ENCODE assay signal across 22 mouse cellular contexts in genomic region chr10:75341936-75342335, GRCm38 (mm10). TPM values are rescaled to one million over a fixed set of nuclear protein-coding genes. Genes with fewer than 3 reads are reported as not detected.
DNase-seq lines count a peak whose midpoint lies in the region; ATAC-seq and TF ChIP-seq lines count a peak whose summit lies in the region.
"Had no signal": no experiment of that assay in that cellular context is flagged by ENCODE, and none has a peak within 500 bp of the region (broad histone marks: within the 10 kb centered on the region; RNA-seq: fewer than 3 reads in every experiment).

No protein-coding gene starts in this region.

- no peak overlapping the region for H3K4me3 ChIP-seq in embryonic facial prominence, embryonic 11.5 days (ENCODE audit: low read depth, low read length)
- H3K4me3 ChIP-seq in layer of hippocampus, adult 2 months: no peak overlapping the region
- H3K4me3 ChIP-seq: erythroblast, embryonic 14.5 days; forebrain, embryonic 15.5 days; heart, embryonic 15.5 days had no signal

- no peak for ATAC-seq in embryonic facial prominence, embryonic 11.5 days (replicated peaks; ENCODE audit: insufficient number of reproducible peaks, low FRiP score, low TSS enrichment, low read depth)
- ATAC-seq: forebrain, embryonic 15.5 days; inflammation-experienced regulatory T-cells, adult 6 months had no signal

- no peak overlapping the region for H3K27ac ChIP-seq in embryonic facial prominence, embryonic 11.5 days (replicated peaks; ENCODE audit: low read depth, low read length)
- no peak overlapping the region for H3K27ac ChIP-seq in layer of hippocampus, adult 2 months
- H3K27ac ChIP-seq: forebrain, embryonic 15.5 days; heart, embryonic 15.5 days; macrophage had no signal

- no peak overlapping the region for H3K4me2 ChIP-seq in embryonic facial prominence, embryonic 11.5 days (ENCODE audit: low read depth, low read length)
- H3K4me2 ChIP-seq: forebrain, embryonic 15.5 days; heart, embryonic 15.5 days; liver, embryonic 11.5 days; midbrain, embryonic 11.5 days had no signal

- H3K9me3 ChIP-seq in embryonic facial prominence, embryonic 11.5 days (replicated peaks; ENCODE audit: control insufficient read depth, low read length): no peaks in the 10 kb centered on the region
- H3K9me3 ChIP-seq: forebrain, embryonic 15.5 days; heart, embryonic 15.5 days had no signal

- no peaks in the 10 kb centered on the region for H3K36me3 ChIP-seq in embryonic facial prominence, embryonic 11.5 days (replicated peaks; ENCODE audit: control insufficient read depth, insufficient read depth, low read depth, low read length)
- H3K36me3 ChIP-seq: forebrain, embryonic 15.5 days; heart, embryonic 15.5 days had no signal

- intact Hi-C loops in heart, postnatal 36 days (cut with DNase I): no loop called here

- 33% methylated on average over 8 of the region's 8 CpGs for WGBS in embryonic facial prominence, embryonic 11.5 days

- H3K4me1 ChIP-seq in embryonic facial prominence, embryonic 11.5 days (ENCODE audit: control insufficient read depth, insufficient read depth, low read length): no peaks in the 10 kb centered on the region

- no peaks in the 10 kb centered on the region for H3K27me3 ChIP-seq in embryonic facial prominence, embryonic 11.5 days (ENCODE audit: control insufficient read depth, insufficient read depth, low read length)
- H3K27me3 ChIP-seq: forebrain, embryonic 15.5 days; heart, embryonic 15.5 days had no signal

- DNase-seq in embryo, embryonic 10 days (ENCODE audit: low spot score): peak; percentile 48
- no peak for DNase-seq in embryo, embryonic 9.5 days (ENCODE audit: extremely low spot score)
- DNase-seq in retina, embryonic 14.5 days (ENCODE audit: low spot score): peak; percentile 27
- DNase-seq in retina, postnatal 1 day: no peak
- peak; percentile 63 for DNase-seq in embryonic facial prominence, embryonic 11.5 days (ENCODE audit: low spot score)
- DNase-seq in heart, postnatal 36 days: no peak
- no peak for DNase-seq in adrenal gland, adult 2 months
- no peak for DNase-seq in layer of hippocampus, adult 2 months (ENCODE audit: low spot score in 2 of 2)
- DNase-seq: adrenal gland, adult 8-10 months; cerebellum, adult 9-11 months; gastrocnemius, postnatal 25 days; kidney, adult 8-10 months; lung, adult 18-20 months; right cerebral cortex, adult 18-20 months; thymus, postnatal 25 days had no signal

- no peak for TF ChIP-seq CTCF in layer of hippocampus, adult 2 months (conservative IDR thresholded peaks at IDR 0.05)

- no peak overlapping the region for H3K9ac ChIP-seq in embryonic facial prominence, embryonic 11.5 days (replicated peaks; ENCODE audit: low read length)
- H3K9ac ChIP-seq: forebrain, embryonic 15.5 days; heart, embryonic 15.5 days had no signal

RNA-seq across cellular contexts. Expression of gene Adora2a, which starts 25.3 kb away (rescaled TPM):
- 3.8 and 7.4 TPM in 2 replicates for polyA plus RNA-seq in embryonic facial prominence, embryonic 11.5 days (2014; fragmentation: Nextera tagmentation; extraction: Ambion mirVana)
- total RNA-seq in heart, postnatal 36 days (2021): 10 to 100 TPM in 1 of 2 experiments, 1 to 10 TPM in 1; 9.2 to 16.7 TPM
- 1 to 10 TPM; 2.8 to 5.3 TPM for total RNA-seq in adrenal gland, adult 2 months (2021)
- 11.6 and 13.4 TPM in 2 replicates for polyA plus RNA-seq in adrenal gland, adult 2 months (2012; rRNA removed)
- total RNA-seq in layer of hippocampus, adult 2 months (2021): 1 to 10 TPM; 2.4 to 2.7 TPM
- polyA plus RNA-seq: erythroblast, embryonic 14.5 days had no signal

RNA-seq across cellular contexts. Expression of gene Upb1, which starts 59.0 kb away (rescaled TPM):
- polyA plus RNA-seq in embryonic facial prominence, embryonic 11.5 days (2014; fragmentation: Nextera tagmentation; extraction: Ambion mirVana): 0.07 and 0.25 TPM in 2 replicates
- 1 to 10 TPM in 1 of 2 experiments, under 1 TPM in 1; 0.65 to 1.3 TPM for total RNA-seq in heart, postnatal 36 days (2021)
- total RNA-seq in adrenal gland, adult 2 months (2021): 1 to 10 TPM in 1 of 2 experiments, under 1 TPM in 1; 0.72 to 2.2 TPM
- polyA plus RNA-seq in adrenal gland, adult 2 months (2012; rRNA removed): 0.20 and 0.50 TPM in 2 replicates
- total RNA-seq in layer of hippocampus, adult 2 months (2021): under 1 TPM in 1 of 2 experiments, not detected in 1; 0.31 TPM
- total RNA-seq: gastrocnemius, postnatal 25 days had no signal
- polyA plus RNA-seq: erythroblast, embryonic 14.5 days; midbrain, embryonic 11.5 days had no signal

Comparison
In these comparisons a context has a peak if more than half of its experiments do, and no peak if none do; other contexts are left out.
1. DNase-seq: peak in embryo, embryonic 10 days (single experiment), retina, embryonic 14.5 days (single experiment) and embryonic facial prominence, embryonic 11.5 days (single experiment); none in embryo, embryonic 9.5 days (single experiment), retina, postnatal 1 day (single experiment), heart, postnatal 36 days (0 of 2), adrenal gland, adult 2 months (single experiment) and layer of hippocampus, adult 2 months (0 of 2).